Mouse (Mus musculus): ENCODE data around the gene St6galnac3. TPM values are rescaled to one million over a fixed set of nuclear protein-coding genes. Genes with fewer than 3 reads are reported as not detected.

Gene St6galnac3
- polyA plus RNA-seq, 1 experiment from 2014 or later, result 10.5 TPM

DNA sequence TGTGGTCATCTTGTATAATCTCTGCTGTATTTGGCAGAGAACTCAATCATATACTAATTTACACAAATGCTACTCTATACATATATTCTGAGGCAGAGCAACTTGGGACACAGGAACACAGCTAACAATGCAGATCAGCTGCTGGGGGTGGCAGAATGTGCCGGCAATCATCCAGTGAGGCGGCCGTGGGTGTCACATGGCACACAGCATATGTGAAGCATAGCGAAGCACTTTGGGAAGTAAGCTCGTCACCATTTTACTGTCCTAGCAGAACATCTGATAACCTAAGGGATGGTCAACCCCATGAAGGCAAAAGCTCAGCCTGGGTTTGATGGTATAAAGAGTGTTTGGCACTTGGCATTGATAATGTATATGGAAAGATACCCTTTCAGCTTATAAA lies 520.9 kb downstream of the St6galnac3 start:
- Histone ChIP-seq H3K27ac (ENCODE audit: low read length) (no peak overlapping the region), H3K4me1 (ENCODE audit: control insufficient read depth, low read depth, low read length) (no peaks in the 10 kb centered on the region), H3K9me3 (replicated peaks; ENCODE audit: control insufficient read depth, low read length) (no peaks in the 10 kb centered on the region), H3K4me2 (ENCODE audit: low read depth, low read length) (no peak overlapping the region), H3K9ac (ENCODE audit: low read depth, low read length) (no peak overlapping the region), H3K27me3 (ENCODE audit: control insufficient read depth, insufficient read depth, low read depth, low read length) (no peaks in the 10 kb centered on the region), H3K4me3 (ENCODE audit: low read depth, low read length) (no peak overlapping the region), H3K36me3 (ENCODE audit: control insufficient read depth, insufficient read depth) (no peaks in the 10 kb centered on the region)
- 87% methylated on average over 5 of the region's 5 CpGs for WGBS (ENCODE audit: insufficient replicate concordance)
- no peak for ATAC-seq (ENCODE audit: low read depth)

DNA sequence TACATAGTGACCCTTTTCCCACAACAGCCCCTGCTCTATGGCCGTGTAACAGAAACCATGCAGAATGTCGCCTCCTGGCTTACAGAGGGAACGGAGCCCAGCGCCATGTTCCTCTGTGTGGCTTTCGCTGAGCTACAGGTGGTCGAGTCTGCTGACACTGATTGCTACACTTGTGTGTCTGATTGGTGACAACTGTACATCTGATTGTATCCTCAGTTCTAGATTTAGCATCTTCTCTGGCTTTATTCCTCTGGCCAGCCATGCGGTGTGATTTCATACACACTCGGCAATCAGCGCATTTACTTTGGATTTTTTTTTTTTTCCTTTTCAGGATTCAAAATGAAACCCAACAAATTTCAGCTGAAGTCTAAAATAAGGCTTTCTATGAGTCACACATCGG lies 523.1 kb downstream of the St6galnac3 start:
- Histone ChIP-seq H3K27ac (ENCODE audit: low read length) (no peak overlapping the region), H3K27me3 (ENCODE audit: control insufficient read depth, insufficient read depth, low read depth, low read length) (no peaks in the 10 kb centered on the region), H3K4me2 (ENCODE audit: low read depth, low read length) (no peak overlapping the region), H3K36me3 (ENCODE audit: control insufficient read depth, insufficient read depth) (no peaks in the 10 kb centered on the region), H3K4me3 (ENCODE audit: low read depth, low read length) (no peak overlapping the region), H3K9ac (ENCODE audit: low read depth, low read length) (no peak overlapping the region), H3K9me3 (replicated peaks; ENCODE audit: control insufficient read depth, low read length) (no peaks in the 10 kb centered on the region), H3K4me1 (ENCODE audit: control insufficient read depth, low read depth, low read length) (no peaks in the 10 kb centered on the region)
- no peak for ATAC-seq (ENCODE audit: low read depth)
- 77% methylated on average over 10 of the region's 10 CpGs for WGBS (ENCODE audit: insufficient replicate concordance)

DNA sequence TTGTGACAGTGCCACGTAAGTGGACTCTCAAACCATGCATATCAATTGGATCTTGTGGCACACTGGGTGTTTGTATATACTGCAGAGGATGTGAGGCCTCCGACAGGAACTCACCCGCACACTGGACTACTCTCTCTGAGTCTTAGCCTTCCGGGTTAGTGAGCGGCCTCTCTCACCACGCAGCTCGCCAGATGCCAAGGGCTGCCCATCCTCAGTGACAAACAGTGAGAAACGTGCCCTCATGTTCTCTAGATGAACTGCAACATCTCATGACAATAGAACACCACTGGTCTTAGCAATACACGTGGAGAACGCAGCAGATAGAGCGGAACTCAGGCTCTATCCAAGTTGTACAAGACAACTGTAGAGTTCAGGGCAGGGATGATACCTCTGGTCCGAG lies 524.2 kb downstream of the St6galnac3 start:
- no peaks in the 10 kb centered on the region for H3K36me3 ChIP-seq (ENCODE audit: control insufficient read depth, insufficient read depth)
- no peaks in the 10 kb centered on the region for H3K9me3 ChIP-seq (replicated peaks; ENCODE audit: control insufficient read depth, low read length)
- H3K4me2 ChIP-seq (ENCODE audit: low read depth, low read length), result no peak overlapping the region
- H3K27ac ChIP-seq (ENCODE audit: low read length), result no peak overlapping the region
- no peaks in the 10 kb centered on the region for H3K27me3 ChIP-seq (ENCODE audit: control insufficient read depth, insufficient read depth, low read depth, low read length)
- H3K4me3 ChIP-seq (ENCODE audit: low read depth, low read length), result no peak overlapping the region
- no peak for ATAC-seq (ENCODE audit: low read depth)
- 76% methylated on average over 12 of the region's 12 CpGs for WGBS (ENCODE audit: insufficient replicate concordance)
- H3K4me1 ChIP-seq (ENCODE audit: control insufficient read depth, low read depth, low read length), result no peaks in the 10 kb centered on the region
- H3K9ac ChIP-seq (ENCODE audit: low read depth, low read length), result no peak overlapping the region

DNA sequence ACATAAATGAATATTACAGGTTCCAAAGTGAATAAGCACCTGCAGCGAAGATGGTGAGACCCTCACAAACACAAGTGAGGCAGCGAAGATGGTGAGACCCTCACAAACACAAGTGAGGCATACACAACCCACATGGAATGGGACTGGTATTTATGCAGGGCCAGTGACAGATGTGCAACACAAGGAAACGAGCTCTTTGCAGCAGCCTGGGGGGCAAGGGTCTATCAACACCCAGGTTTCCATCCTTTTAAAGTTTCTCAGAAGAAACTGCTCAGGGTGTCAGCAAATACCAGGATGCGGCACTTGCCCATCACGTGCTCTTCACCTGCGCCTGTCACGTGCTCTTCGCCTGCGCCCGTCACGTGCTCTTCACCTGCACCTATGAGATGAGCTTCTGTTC lies 524.9 kb downstream of the St6galnac3 start:
- WGBS (ENCODE audit: insufficient replicate concordance), result 80% methylated on average over 11 of the region's 11 CpGs
- H3K9me3 ChIP-seq (replicated peaks; ENCODE audit: control insufficient read depth, low read length), result no peaks in the 10 kb centered on the region
- no peak overlapping the region for H3K27ac ChIP-seq (ENCODE audit: low read length)
- H3K27me3 ChIP-seq (ENCODE audit: control insufficient read depth, insufficient read depth, low read depth, low read length), result no peaks in the 10 kb centered on the region
- no peak overlapping the region for H3K4me3 ChIP-seq (ENCODE audit: low read depth, low read length)
- H3K9ac ChIP-seq (ENCODE audit: low read depth, low read length), result no peak overlapping the region
- H3K4me1 ChIP-seq (ENCODE audit: control insufficient read depth, low read depth, low read length), result no peaks in the 10 kb centered on the region
- no peak for ATAC-seq (ENCODE audit: low read depth)
- no peak overlapping the region for H3K4me2 ChIP-seq (ENCODE audit: low read depth, low read length)
- no peaks in the 10 kb centered on the region for H3K36me3 ChIP-seq (ENCODE audit: control insufficient read depth, insufficient read depth)

DNA sequence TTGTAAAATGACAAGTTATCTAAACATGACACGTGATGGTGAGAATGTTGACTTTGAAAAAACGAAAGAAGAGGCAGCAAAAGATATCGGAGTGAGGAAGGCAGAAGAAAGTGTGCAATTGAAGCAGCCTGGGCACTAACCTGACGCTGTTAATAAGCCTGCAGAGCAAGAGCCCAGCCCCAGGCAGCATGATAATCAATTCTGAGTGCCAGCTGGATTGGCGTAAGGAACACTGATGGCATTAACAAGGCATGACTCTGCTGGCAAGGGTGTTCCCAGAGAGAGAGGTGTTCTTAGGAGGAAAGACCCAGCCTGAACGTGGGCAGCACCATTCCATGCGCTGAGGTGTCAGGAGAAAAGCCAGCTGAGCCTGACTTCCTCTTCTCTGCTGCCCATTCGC lies 525.7 kb downstream of the St6galnac3 start:
- Histone ChIP-seq H3K27ac (ENCODE audit: low read length) (no peak overlapping the region), H3K9ac (ENCODE audit: low read depth, low read length) (no peak overlapping the region), H3K9me3 (replicated peaks; ENCODE audit: control insufficient read depth, low read length) (no peaks in the 10 kb centered on the region), H3K4me3 (ENCODE audit: low read depth, low read length) (no peak overlapping the region), H3K4me1 (ENCODE audit: control insufficient read depth, low read depth, low read length) (no peaks in the 10 kb centered on the region), H3K27me3 (ENCODE audit: control insufficient read depth, insufficient read depth, low read depth, low read length) (no peaks in the 10 kb centered on the region), H3K4me2 (ENCODE audit: low read depth, low read length) (no peak overlapping the region), H3K36me3 (ENCODE audit: control insufficient read depth, insufficient read depth) (no peaks in the 10 kb centered on the region)
- WGBS (ENCODE audit: insufficient replicate concordance), result 69% methylated on average over 8 of the region's 8 CpGs
- no peak for ATAC-seq (ENCODE audit: low read depth)

DNA sequence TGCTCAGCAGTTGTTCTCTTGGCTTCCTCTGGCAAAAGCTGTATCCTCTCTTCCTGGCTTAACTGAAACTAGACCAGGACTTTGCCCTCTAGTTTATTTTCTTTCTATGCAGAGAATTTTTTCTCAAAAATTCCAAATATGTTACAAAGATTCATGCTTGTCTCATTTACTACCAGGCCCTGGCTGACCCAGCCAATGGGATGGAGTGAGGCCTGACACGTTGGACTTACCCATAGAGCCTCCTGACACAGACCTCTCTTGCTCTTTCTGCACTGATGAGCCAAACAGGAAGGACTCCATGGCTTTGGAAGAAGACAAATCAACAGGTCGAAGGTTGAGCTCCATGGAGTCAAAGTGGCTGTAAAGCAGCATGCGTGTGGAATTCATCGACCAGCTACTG lies 526.5 kb downstream of the St6galnac3 start:
- no peaks in the 10 kb centered on the region for H3K9me3 ChIP-seq (replicated peaks; ENCODE audit: control insufficient read depth, low read length)
- H3K9ac ChIP-seq (ENCODE audit: low read depth, low read length), result no peak overlapping the region
- ATAC-seq (ENCODE audit: low read depth), result no peak
- H3K4me2 ChIP-seq (ENCODE audit: low read depth, low read length), result no peak overlapping the region
- H3K27me3 ChIP-seq (ENCODE audit: control insufficient read depth, insufficient read depth, low read depth, low read length), result no peaks in the 10 kb centered on the region
- no peak overlapping the region for H3K27ac ChIP-seq (ENCODE audit: low read length)
- WGBS (ENCODE audit: insufficient replicate concordance), result 69% methylated on average over 4 of the region's 4 CpGs
- no peaks in the 10 kb centered on the region for H3K4me1 ChIP-seq (ENCODE audit: control insufficient read depth, low read depth, low read length)
- no peak overlapping the region for H3K4me3 ChIP-seq (ENCODE audit: low read depth, low read length)
- H3K36me3 ChIP-seq (ENCODE audit: control insufficient read depth, insufficient read depth), result no peaks in the 10 kb centered on the region

DNA sequence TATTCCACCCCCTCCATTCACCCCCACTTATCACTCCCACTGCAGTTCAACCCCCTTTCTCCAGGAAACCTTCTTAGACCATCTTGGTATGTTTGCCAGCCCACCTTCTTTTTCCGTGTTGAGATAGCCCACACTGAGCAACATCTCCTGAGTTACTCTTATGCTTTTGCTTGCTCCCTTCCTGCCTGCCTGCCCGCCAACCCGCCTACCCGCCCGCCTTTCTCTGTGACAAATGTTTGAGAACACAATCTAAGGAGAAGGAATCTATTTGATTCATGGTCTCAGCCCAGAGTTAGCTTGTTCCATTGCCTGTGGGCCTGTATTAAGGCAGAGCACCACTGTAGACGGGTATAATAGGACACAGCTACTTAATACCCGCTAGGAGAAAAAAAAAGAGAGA lies 531.9 kb downstream of the St6galnac3 start:
- 73% methylated on average over 7 of the region's 7 CpGs for WGBS (ENCODE audit: insufficient replicate concordance)
- Histone ChIP-seq H3K4me3 (ENCODE audit: low read depth, low read length) (no peak overlapping the region), H3K36me3 (ENCODE audit: control insufficient read depth, insufficient read depth) (no peaks in the 10 kb centered on the region), H3K27me3 (ENCODE audit: control insufficient read depth, insufficient read depth, low read depth, low read length) (no peaks in the 10 kb centered on the region), H3K27ac (ENCODE audit: low read length) (no peak overlapping the region), H3K9ac (ENCODE audit: low read depth, low read length) (no peak overlapping the region), H3K4me2 (ENCODE audit: low read depth, low read length) (no peak overlapping the region), H3K9me3 (replicated peaks; ENCODE audit: control insufficient read depth, low read length) (no peaks in the 10 kb centered on the region), H3K4me1 (ENCODE audit: control insufficient read depth, low read depth, low read length) (no peaks in the 10 kb centered on the region)
- no peak for ATAC-seq (ENCODE audit: low read depth)

DNA sequence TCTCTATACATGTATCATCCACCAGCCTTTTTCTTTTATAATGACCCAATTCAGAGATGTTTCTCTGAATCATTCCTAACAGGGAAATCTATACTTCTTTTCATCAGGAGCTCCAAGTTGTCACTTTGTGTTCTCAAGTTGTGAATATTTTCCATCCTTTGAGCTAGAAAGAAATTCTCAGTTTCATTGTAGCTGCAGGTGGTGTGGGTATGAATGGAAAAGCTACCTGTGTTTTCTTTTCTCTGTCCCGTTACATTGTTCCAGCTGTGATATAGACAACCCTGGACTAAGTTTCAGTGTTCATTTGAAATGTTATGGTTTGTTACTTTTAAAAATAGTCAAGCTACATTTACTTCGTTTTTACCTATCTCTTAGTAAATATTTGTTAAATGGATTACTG lies 534.2 kb downstream of the St6galnac3 start:
- Histone ChIP-seq H3K4me2 (ENCODE audit: low read depth, low read length) (no peak overlapping the region), H3K36me3 (ENCODE audit: control insufficient read depth, insufficient read depth) (no peaks in the 10 kb centered on the region), H3K4me1 (ENCODE audit: control insufficient read depth, low read depth, low read length) (no peaks in the 10 kb centered on the region), H3K27me3 (ENCODE audit: control insufficient read depth, insufficient read depth, low read depth, low read length) (no peaks in the 10 kb centered on the region), H3K4me3 (ENCODE audit: low read depth, low read length) (no peak overlapping the region), H3K9ac (ENCODE audit: low read depth, low read length) (no peak overlapping the region), H3K27ac (ENCODE audit: low read length) (no peak overlapping the region), H3K9me3 (replicated peaks; ENCODE audit: control insufficient read depth, low read length) (no peaks in the 10 kb centered on the region)
- ATAC-seq (ENCODE audit: low read depth), result no peak
- 46% methylated on average over 2 of the region's 2 CpGs for WGBS (ENCODE audit: insufficient replicate concordance)

DNA sequence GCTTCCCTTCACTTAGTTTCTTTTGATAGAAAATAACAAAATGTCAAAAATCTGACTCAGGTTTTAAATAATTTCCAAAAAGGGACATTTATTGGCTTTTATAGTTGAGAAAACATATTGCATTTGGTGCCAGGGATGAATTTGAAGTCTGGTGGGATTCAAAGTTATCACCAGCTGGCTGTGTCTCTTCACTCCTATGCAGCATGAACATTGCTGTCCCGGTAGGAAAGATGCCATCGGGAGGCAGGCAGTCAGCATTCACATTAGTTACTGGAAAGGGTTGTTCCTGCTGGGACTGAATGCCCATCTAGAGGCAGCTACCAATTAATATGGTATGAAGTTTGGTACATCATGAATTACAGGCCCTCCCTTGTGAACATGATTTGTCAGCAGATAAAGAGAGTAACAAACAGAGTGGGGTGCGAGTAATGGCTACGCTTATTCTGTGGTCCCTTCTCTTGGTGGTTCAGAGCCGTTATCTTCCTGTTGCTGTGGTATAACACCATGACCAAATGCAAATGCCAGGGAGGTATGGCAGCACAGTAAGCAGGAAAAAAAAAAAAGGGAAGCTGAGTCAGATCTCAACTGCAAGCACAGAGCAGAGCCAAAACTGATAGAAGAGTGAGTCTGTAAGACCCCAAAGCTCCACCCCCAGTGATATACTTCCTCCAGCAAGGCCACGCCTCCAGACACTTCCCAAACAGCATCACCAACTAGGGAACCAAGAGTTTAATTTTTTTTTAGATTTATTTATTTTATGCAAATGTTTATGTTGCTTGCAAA lies 535.1 kb downstream of the St6galnac3 start:
- no peaks in the 10 kb centered on the region for H3K36me3 ChIP-seq (ENCODE audit: control insufficient read depth, insufficient read depth)
- no peak overlapping the region for H3K4me2 ChIP-seq (ENCODE audit: low read depth, low read length)
- H3K4me3 ChIP-seq (ENCODE audit: low read depth, low read length), result no peak overlapping the region
- H3K9me3 ChIP-seq (replicated peaks; ENCODE audit: control insufficient read depth, low read length), result no peaks in the 10 kb centered on the region
- H3K27ac ChIP-seq (ENCODE audit: low read length), result no peak overlapping the region
- no peak overlapping the region for H3K9ac ChIP-seq (ENCODE audit: low read depth, low read length)
- no peak for ATAC-seq (ENCODE audit: low read depth)
- 61% methylated on average over 6 of the region's 6 CpGs for WGBS (ENCODE audit: insufficient replicate concordance)
- H3K27me3 ChIP-seq (ENCODE audit: control insufficient read depth, insufficient read depth, low read depth, low read length), result no peaks in the 10 kb centered on the region
- H3K4me1 ChIP-seq (ENCODE audit: control insufficient read depth, low read depth, low read length), result no peaks in the 10 kb centered on the region
